15 mouse cellular contexts compared by ENCODE assay signal in the genomic region with DNA sequence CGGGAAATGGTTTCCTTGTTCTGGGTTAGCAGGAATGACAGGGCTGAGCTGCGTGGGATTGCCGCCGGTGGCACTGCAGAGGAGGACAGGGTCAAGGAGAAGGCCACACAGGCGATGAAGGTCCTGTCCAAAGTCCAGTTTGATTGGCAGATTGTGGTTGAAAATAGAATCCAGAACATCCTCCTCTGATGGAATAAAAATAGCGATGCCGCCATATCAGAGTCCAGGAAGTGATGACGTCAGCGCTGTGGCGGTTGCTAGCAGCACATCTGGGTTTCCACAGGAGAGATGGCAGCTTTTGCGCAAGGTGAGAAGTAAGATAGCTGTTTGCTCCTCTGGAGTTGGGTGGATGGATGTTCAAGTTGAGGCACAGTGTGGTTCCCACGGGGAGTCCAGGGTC. TPM values are rescaled to one million over a fixed set of nuclear protein-coding genes. Genes with fewer than 3 reads are reported as not detected.
A peak's percentile ranks its signal among the peaks of the same experiment; 100 is the strongest.
DNase-seq lines count a peak whose midpoint lies in the region; ATAC-seq and TF ChIP-seq lines count a peak whose summit lies in the region.
"Had no signal": no experiment of that assay in that cellular context is flagged by ENCODE, and none has a peak within 500 bp of the region (broad histone marks: within the 10 kb centered on the region; RNA-seq: fewer than 3 reads in every experiment).

No protein-coding gene starts in this region.

- ATAC-seq in heart, embryonic 13.5 days (ENCODE audit: extremely low read depth, insufficient number of reproducible peaks, low FRiP score, low TSS enrichment): no peak
- ATAC-seq in intestine, postnatal 0 days: no peak
- no peak for ATAC-seq in hindbrain, embryonic 11.5 days (ENCODE audit: low FRiP score)

- no peaks in the 10 kb centered on the region for H3K27me3 ChIP-seq in heart, embryonic 13.5 days (replicated peaks)
- H3K27me3 ChIP-seq in intestine, postnatal 0 days (replicated peaks; ENCODE audit: control insufficient read depth, insufficient read depth, low read length): no peaks in the 10 kb centered on the region
- no peaks in the 10 kb centered on the region for H3K27me3 ChIP-seq in limb, embryonic 10.5 days (ENCODE audit: low read depth, poor library complexity, severe bottlenecking)
- no peaks in the 10 kb centered on the region for H3K27me3 ChIP-seq in hindbrain, embryonic 11.5 days (ENCODE audit: control insufficient read depth, insufficient read depth, low read length)
- H3K27me3 ChIP-seq: embryonic facial prominence, embryonic 12.5 days had no signal

- no peaks in the 10 kb centered on the region for H3K9me3 ChIP-seq in heart, embryonic 13.5 days
- H3K9me3 ChIP-seq in intestine, postnatal 0 days (ENCODE audit: control insufficient read depth): no peaks in the 10 kb centered on the region
- H3K9me3 ChIP-seq in limb, embryonic 10.5 days (replicated peaks): no peaks in the 10 kb centered on the region
- no peaks in the 10 kb centered on the region for H3K9me3 ChIP-seq in hindbrain, embryonic 11.5 days (ENCODE audit: control insufficient read depth, low read length)
- H3K9me3 ChIP-seq: embryonic facial prominence, embryonic 12.5 days had no signal

- peaks cover 70% of the 10 kb centered on the region for H3K36me3 ChIP-seq in heart, embryonic 13.5 days
- H3K36me3 ChIP-seq in intestine, postnatal 0 days (ENCODE audit: control insufficient read depth, insufficient read depth): peaks cover 19% of the 10 kb centered on the region; the same call in 1 of the 2 replicates
- H3K36me3 ChIP-seq in limb, embryonic 10.5 days: peaks cover 24% of the 10 kb centered on the region
- no peaks in the 10 kb centered on the region for H3K36me3 ChIP-seq in hindbrain, embryonic 11.5 days (ENCODE audit: control insufficient read depth, insufficient read depth, low read length)

- no peak for TF ChIP-seq CTCF in intestine, postnatal 0 days (IDR thresholded peaks at IDR 0.05; ENCODE audit: low read depth)

- peaks cover 17% of the 10 kb centered on the region for H3K4me1 ChIP-seq in heart, embryonic 13.5 days
- peaks cover 5% of the 10 kb centered on the region; the same call in 1 of the 2 replicates for H3K4me1 ChIP-seq in intestine, postnatal 0 days (replicated peaks; ENCODE audit: control insufficient read depth, insufficient read depth, low read length)
- H3K4me1 ChIP-seq in limb, embryonic 10.5 days: no peaks in the 10 kb centered on the region
- H3K4me1 ChIP-seq in hindbrain, embryonic 11.5 days (replicated peaks; ENCODE audit: control insufficient read depth, insufficient read depth, low read length): no peaks in the 10 kb centered on the region
- H3K4me1 ChIP-seq: embryonic facial prominence, embryonic 12.5 days had no signal

- H3K27ac ChIP-seq in heart, embryonic 13.5 days (replicated peaks): peak overlapping the region; percentile 13; the same call in 1 of the 2 replicates
- H3K27ac ChIP-seq in intestine, postnatal 0 days (ENCODE audit: low read depth, low read length): no peak overlapping the region
- H3K27ac ChIP-seq in limb, embryonic 10.5 days: no peak overlapping the region
- no peak overlapping the region for H3K27ac ChIP-seq in hindbrain, embryonic 11.5 days (ENCODE audit: low read depth, low read length)
- H3K27ac ChIP-seq: embryonic facial prominence, embryonic 12.5 days; macrophage; stomach, postnatal 0 days had no signal

- no peak overlapping the region for H3K9ac ChIP-seq in heart, embryonic 13.5 days
- no peak overlapping the region for H3K9ac ChIP-seq in intestine, postnatal 0 days (ENCODE audit: low read depth, low read length)
- no peak overlapping the region for H3K9ac ChIP-seq in hindbrain, embryonic 11.5 days (ENCODE audit: low read depth, low read length)
- H3K9ac ChIP-seq: embryonic facial prominence, embryonic 12.5 days had no signal

- 57% methylated on average over 12 of the region's 12 CpGs for WGBS in heart, embryonic 13.5 days
- 91% methylated on average over 12 of the region's 12 CpGs for WGBS in intestine, postnatal 0 days
- WGBS in limb, embryonic 10.5 days: 90% methylated on average over 12 of the region's 12 CpGs
- 92% methylated on average over 12 of the region's 12 CpGs for WGBS in hindbrain, embryonic 11.5 days

- H3K4me2 ChIP-seq in heart, embryonic 13.5 days: no peak overlapping the region
- no peak overlapping the region for H3K4me2 ChIP-seq in intestine, postnatal 0 days (replicated peaks; ENCODE audit: low read depth)
- H3K4me2 ChIP-seq in hindbrain, embryonic 11.5 days (replicated peaks; ENCODE audit: low read depth, low read length): no peak overlapping the region
- H3K4me2 ChIP-seq: embryonic facial prominence, embryonic 12.5 days had no signal

- peak; percentile 26 to 31 for DNase-seq in B cell, adult 2 months
- peak; percentile 35 to 47 for DNase-seq in CD8-positive naive resting alpha-beta T cell, adult 2 months (ENCODE audit: low read depth in 2 of 2, low spot score in 2 of 2)
- DNase-seq in naive thymus-derived CD4-positive, alpha-beta T cell, adult 2 months (ENCODE audit: low read depth): peak; percentile 77
- no peak for DNase-seq in adrenal gland, postnatal 36 days
- DNase-seq in limb, embryonic 10.5 days (ENCODE audit: low spot score): no peak
- no peak for DNase-seq in hindbrain, embryonic 11.5 days (ENCODE audit: low spot score)
- DNase-seq: cerebellum, postnatal 36 days; kidney, postnatal 10 days; layer of hippocampus, adult 9-11 months; lung, adult 2 months had no signal

- no peak overlapping the region for H3K4me3 ChIP-seq in heart, embryonic 13.5 days
- no peak overlapping the region for H3K4me3 ChIP-seq in intestine, postnatal 0 days (ENCODE audit: low read depth, low read length)
- H3K4me3 ChIP-seq in limb, embryonic 10.5 days: no peak overlapping the region
- H3K4me3 ChIP-seq in hindbrain, embryonic 11.5 days (ENCODE audit: low read depth, low read length): no peak overlapping the region
- H3K4me3 ChIP-seq: embryonic facial prominence, embryonic 12.5 days had no signal

RNA-seq across cellular contexts. Expression of a gene that starts 15.9 kb away (rescaled TPM):
- polyA plus RNA-seq in heart, embryonic 13.5 days (2015; fragmentation: Nextera tagmentation; extraction: Ambion mirVana): 8.3 and 10.7 TPM in 2 replicates
- 1 to 10 TPM; 4.5 to 5.9 TPM for total RNA-seq in adrenal gland, postnatal 36 days (2021)
- 24.8 and 28.6 TPM in 2 replicates for polyA plus RNA-seq in intestine, postnatal 0 days (2015; fragmentation: Nextera tagmentation; extraction: Ambion mirVana)
- polyA plus RNA-seq in limb, embryonic 10.5 days (2016; fragmentation: Nextera tagmentation; extraction: Ambion mirVana): 13.2 and 14.8 TPM in 2 replicates
- 15.9 and 16.8 TPM in 2 replicates for polyA plus RNA-seq in hindbrain, embryonic 11.5 days (2014; fragmentation: Nextera tagmentation; extraction: Ambion mirVana)

Comparison
In these comparisons a context has a peak if more than half of its experiments do, and no peak if none do; other contexts are left out.
1. DNase-seq: peak in B cell, adult 2 months (2 of 2), CD8-positive naive resting alpha-beta T cell, adult 2 months (2 of 2) and naive thymus-derived CD4-positive, alpha-beta T cell, adult 2 months (single experiment); none in adrenal gland, postnatal 36 days (0 of 2), limb, embryonic 10.5 days (single experiment) and hindbrain, embryonic 11.5 days (single experiment).